Mouse (Mus musculus) cerebellum, adult 2 months (tissue): ENCODE results near the gene Gm10037.
"Not testable (repeated sequence)": the region's sequence is repeated elsewhere in the genome, so short reads cannot be mapped to it uniquely, and the experiment has no call there.

Source experiments
- CTCF ChIP-seq: fragments of 200-500 bp; IDR thresholded peaks from 2 replicates; pipeline ENCODE4 v1.5.1; 2011; ENCODE audit warnings: low read depth, mild to moderate bottlenecking, control low read depth, low read length, moderate library complexity, borderline replicate concordance; ENCODE audit not compliant: insufficient read depth
- POLR2A ChIP-seq: fragments of 200-500 bp; IDR thresholded peaks from 2 replicates; pipeline ENCODE4 v1.6.1; 2011; ENCODE audit warnings: low read length, control low read depth, borderline replicate concordance; ENCODE audit not compliant: insufficient read depth

- not testable (repeated sequence) for TF ChIP-seq POLR2A, CTCF
These were observed 31.8 kb upstream of the Gm10037 start for GRCm38 (mm10) chr13:67799151-67799550.
